20 mouse cellular contexts compared by ENCODE assay signal in the genomic region with DNA sequence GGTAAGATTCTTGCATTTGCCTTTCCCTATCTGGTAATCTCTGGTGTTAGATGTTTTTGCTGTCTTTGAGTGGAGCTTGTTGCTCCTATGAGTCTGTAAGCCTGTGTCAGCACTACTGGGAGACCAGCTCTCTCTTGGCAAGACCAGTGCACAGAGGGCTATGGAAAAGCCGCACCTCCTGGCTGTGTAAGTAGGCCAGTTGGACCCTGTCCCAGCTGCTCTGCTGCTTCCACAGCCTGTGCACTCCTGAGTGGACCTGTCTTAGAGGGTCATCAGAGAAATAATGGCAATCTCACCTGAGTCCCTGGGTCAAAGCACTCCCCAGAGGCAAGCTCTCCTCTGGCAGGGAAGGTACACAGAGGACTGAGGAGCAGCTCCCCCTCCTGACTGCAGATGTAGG.
"Had no signal": no experiment of that assay in that cellular context is flagged by ENCODE, and none has a peak within 500 bp of the region (broad histone marks: within the 10 kb centered on the region; RNA-seq: fewer than 3 reads in every experiment).

No protein-coding gene starts in this region.

- DNase-seq: layer of hippocampus, adult 9-11 months; layer of hippocampus, postnatal 36 days; liver, postnatal 0 days; lung, embryonic 14.5 days; right cerebral cortex, adult 18-20 months; right cerebral cortex, postnatal 14 days; right cerebral cortex, postnatal 4 days; thymus, adult 2 months; thymus, postnatal 14 days; thymus, postnatal 4 days had no signal

- H3K9me3 ChIP-seq: midbrain, embryonic 12.5 days; midbrain, embryonic 15.5 days; neural tube, embryonic 12.5 days; neural tube, embryonic 15.5 days had no signal

- H3K4me3 ChIP-seq: layer of hippocampus, adult 2 months; midbrain, embryonic 12.5 days; midbrain, embryonic 15.5 days; neural tube, embryonic 12.5 days; neural tube, embryonic 15.5 days had no signal

- H3K36me3 ChIP-seq: midbrain, embryonic 12.5 days; midbrain, embryonic 15.5 days; neural tube, embryonic 12.5 days; neural tube, embryonic 15.5 days had no signal

- H3K4me1 ChIP-seq: midbrain, embryonic 12.5 days; midbrain, embryonic 15.5 days; neural tube, embryonic 12.5 days; neural tube, embryonic 15.5 days had no signal

- H3K27ac ChIP-seq: kidney, postnatal 0 days; layer of hippocampus, adult 2 months; liver, embryonic 14.5 days; macrophage; midbrain, embryonic 12.5 days; midbrain, embryonic 15.5 days; neural tube, embryonic 12.5 days; neural tube, embryonic 15.5 days; stomach, postnatal 0 days had no signal

- ATAC-seq: liver, postnatal 0 days; lung, postnatal 0 days; midbrain, embryonic 15.5 days had no signal

- H3K27me3 ChIP-seq: midbrain, embryonic 12.5 days; midbrain, embryonic 15.5 days; neural tube, embryonic 12.5 days; neural tube, embryonic 15.5 days had no signal
